Mouse (Mus musculus): Measurements from ENCODE around the gene Slc31a1.
A peak's percentile ranks its signal among the peaks of the same experiment; 100 is the strongest.

Slc31a1 gene

GRCm38 (mm10) chr4:62407730-62408582 is 47.4 kb downstream of the Slc31a1 start:
- peak; percentile 87 for DNase-seq (ENCODE audit: low read depth)

DNA sequence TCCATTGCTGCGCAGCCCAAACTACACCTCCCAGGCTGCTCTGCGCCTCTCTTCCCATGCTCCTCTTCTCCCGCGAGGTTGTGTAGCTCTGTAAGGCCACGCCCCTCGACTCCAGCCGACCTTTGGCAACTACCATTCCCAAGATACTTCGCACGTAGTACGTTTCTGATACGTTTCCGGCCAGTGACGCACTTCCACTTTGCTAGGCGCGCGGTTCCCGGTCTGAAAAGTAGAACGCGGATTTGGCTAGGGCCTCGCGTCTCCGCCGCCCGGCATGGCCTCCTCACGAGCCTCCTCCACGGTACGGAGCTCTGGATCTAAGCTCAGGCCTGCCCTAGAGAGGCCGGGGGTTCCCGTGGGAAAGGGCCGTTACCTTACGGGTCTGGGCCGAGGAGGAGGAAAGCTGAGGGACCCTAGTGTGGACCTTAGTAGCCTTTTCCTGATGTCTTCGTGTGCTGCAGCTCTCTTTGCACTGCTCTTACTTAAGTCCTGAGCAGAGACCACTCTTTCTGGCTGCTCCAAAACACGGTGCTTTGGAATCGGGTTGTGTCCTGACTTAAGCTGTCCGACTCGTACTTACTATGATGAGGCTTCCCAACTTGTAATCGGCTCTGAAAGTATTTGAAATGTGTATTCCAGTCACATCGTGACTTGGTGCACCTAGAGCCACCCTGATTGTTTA is 48.2 kb downstream of the Slc31a1 start, which contains the start of the genes Cdc26 and Prpf4:
Gene Cdc26 (minus strand): TSS at position 42 of the 682 bp plus-strand sequence.
Gene Prpf4 (plus strand): TSS at position 197 of the 682 bp plus-strand sequence.
- peak; percentile 100 for DNase-seq (ENCODE audit: low read depth)

DNA sequence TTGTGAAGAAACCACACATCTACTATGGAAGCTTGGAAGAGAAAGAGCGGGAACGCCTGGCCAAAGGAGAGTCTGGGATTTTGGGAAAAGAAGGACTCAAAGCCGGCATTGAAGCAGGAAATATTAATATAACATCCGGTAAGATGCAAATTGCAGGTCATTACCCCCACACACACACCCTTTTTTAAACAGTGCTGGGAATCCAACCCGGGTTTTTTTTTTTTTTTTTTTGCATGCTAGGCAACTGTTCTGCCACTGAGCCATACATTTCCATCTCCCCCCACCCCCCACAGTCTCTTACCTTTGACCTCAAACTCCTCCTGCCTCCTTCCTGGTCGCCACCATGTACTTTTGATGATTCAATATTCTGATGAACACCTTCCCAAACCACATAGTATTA is 49.1 kb downstream of the Slc31a1 start:
- DNase-seq (ENCODE audit: low read depth): no peak

GRCm38 (mm10) chr4:62410325-62410724 is 49.8 kb downstream of the Slc31a1 start:
- peak; percentile 25 for DNase-seq (ENCODE audit: low read depth)

- no peak for DNase-seq (ENCODE audit: low read depth)
Measured at GRCm38 (mm10) chr4:62411606-62412005, 51.1 kb downstream of the Slc31a1 start.

DNA sequence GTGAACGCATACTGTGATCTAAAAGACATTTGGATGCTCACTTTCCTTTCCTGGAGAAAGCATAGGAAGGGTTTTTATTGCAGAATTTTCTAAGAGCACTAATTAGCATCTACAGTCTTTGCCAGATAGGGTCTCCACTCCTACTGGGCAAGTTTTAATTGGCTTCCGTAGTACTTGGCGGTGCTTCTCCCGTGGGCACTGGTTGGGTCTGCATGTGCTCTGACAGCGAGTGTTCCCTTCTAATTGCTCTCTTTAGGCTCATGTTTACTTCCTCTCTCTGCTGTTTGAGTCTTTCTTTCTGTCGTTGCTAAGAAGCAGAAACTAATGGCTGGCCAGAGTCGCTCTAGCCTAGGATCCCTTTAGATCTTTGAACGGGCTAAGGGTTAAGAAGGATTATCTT is 57.9 kb downstream of the Slc31a1 start:
- DNase-seq (ENCODE audit: low read depth): no peak

DNA sequence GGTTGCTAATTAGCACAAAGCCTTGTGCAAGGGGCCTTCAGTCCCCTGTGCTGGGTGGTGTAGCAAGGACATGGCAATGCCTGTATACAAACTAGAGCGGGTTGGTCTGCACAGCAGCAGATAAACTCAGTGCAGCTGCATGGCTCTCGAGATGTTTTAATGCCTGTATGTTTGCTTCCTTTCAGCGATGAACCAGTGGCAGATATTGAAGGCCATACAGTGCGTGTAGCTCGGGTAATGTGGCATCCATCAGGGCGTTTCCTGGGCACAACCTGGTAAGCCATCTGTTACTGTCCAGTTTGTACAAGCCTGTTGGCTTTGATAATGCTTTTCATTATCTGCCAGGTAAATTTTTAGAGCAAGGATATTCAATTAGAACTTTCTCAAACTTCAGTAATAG is 58.6 kb downstream of the Slc31a1 start:
- no peak for DNase-seq (ENCODE audit: low read depth)

DNA sequence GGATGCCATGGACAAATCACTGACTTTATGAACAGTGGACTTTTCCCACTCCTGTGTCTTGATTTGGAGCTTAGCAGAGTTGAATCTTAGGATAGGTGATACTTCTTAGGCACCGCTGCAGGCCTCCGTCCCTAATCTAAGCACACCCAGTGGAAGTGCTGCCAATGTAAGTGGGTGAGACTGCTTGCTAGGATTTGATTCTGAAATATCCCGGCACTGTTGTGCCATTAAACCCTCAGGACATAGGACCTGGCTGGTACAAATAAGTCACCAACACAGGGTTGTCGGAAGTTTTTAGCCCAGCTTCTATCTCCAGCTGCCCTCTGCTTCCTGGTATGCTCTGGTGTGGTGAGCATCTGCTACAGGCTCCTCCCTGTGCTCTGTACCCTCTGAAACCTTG is 65.4 kb downstream of the Slc31a1 start:
- no peak for DNase-seq (ENCODE audit: low read depth)

DNA sequence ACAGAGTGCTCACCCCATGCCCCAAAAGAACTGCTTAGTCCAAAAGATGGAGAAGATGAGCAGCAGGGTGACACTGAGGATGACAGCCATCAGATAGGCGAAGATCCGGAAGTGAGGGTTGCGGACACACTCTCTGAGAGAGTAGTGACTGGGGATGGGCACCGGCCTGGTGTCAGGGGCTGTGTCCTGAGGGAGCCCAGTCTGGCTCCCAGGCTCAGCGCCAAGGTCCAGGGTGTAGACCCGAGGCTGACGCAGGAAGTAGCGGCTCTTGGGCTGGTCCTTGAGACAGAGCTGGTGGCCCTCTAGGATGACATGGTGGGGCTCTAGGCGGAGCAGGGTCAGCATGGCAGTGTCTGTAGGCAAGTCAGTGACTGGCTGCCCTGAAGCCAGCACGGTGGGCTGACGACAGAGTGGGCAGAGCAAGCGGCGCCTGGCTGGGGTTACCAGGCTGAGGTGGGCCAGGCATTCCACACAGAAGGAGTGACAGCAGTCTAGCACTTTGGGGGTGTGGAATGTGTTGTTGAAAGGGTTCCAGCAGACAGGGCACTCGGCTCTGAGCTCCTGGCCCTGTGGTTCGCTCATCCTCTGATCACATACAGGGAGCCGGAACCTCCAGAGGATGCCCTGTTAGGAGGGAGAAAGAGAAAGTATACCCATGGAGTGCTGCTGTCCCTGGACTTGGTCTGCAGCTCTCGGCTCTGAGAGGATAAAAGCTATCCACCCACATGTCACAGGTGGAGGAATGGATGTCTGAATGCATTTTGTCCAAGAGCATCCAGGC is 67.6 kb downstream of the Slc31a1 start:
- no peak for DNase-seq (ENCODE audit: low read depth)

DNA sequence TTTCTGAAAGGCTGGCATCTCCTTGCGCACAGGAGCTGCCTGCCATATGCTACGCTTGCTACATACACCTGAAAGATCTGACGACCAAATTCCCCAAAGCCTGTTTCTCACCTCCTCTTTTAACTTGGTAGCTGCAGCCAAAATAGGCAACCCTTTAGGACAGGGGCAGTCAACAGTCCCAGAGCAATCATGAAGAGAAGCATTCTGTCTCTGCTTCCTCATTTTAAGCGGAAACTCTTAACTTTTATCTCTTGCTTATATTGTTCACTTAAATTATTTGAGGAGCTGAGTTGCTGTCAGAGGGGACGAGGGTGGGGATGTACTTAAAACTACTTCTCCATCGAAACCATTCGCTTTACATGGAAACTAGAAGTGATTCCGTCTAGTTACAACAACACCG is 69.1 kb downstream of the Slc31a1 start:
- no peak for DNase-seq (ENCODE audit: low read depth)

GRCm38 (mm10) chr4:62430678-62431077 is 70.2 kb downstream of the Slc31a1 start:
- no peak for DNase-seq (ENCODE audit: low read depth)

- DNase-seq (ENCODE audit: low read depth): peak; percentile 54
Measured at GRCm38 (mm10) chr4:62431522-62431921, 71.0 kb downstream of the Slc31a1 start.

- peak; percentile 23 for DNase-seq (ENCODE audit: low read depth)
Measured at GRCm38 (mm10) chr4:62433939-62434870, 73.7 kb downstream of the Slc31a1 start.

- no peak for DNase-seq (ENCODE audit: low read depth)
Measured at GRCm38 (mm10) chr4:62435081-62435480, 74.6 kb downstream of the Slc31a1 start, which contains the start of gene Rnf183. TSS of gene Rnf183 (minus strand) at chr4:62435252.

GRCm38 (mm10) chr4:62437256-62437778 is 76.8 kb downstream of the Slc31a1 start:
- no peak for DNase-seq (ENCODE audit: low read depth)

GRCm38 (mm10) chr4:62437871-62438270 is 77.3 kb downstream of the Slc31a1 start:
- DNase-seq (ENCODE audit: low read depth): no peak

DNA sequence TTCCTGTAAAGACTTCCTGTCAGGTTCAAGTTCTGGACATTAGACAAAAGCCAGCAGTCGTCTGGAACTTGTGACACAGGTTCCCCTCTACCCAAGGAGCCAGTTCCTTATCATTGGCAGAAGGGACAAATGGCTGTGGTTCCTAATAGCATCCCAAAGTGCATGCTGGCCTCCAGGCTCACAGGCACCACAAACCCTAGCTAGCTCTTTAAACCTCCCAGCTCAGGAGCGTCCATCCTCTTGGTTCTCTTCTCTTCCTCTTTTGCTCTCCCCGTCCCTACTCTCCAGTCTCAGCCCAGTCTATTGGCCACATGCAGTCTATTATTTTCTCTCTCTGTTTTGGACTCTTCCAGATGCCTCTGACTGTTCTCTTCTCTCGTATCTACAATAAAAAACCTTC is 79.3 kb downstream of the Slc31a1 start:
- no peak for DNase-seq (ENCODE audit: low read depth)

DNA sequence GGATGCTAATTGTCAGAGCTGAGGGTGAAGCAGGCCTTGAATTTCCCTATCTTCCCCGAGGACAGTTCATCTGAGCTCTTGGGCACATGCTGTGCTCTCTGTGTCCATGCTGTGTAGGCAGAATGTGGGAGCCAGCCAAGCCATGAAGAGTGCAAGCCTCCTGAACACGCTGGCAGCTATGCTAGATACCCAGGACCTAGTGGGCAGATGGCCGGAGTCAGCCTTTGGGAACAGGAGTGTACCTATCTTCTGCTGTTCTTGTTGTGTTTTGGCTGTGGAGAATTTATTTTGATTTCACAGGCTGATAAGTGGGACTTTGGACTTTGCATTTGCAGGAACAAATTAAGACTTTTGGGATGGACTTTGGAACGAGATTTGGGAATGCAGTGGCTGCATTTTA is 80.0 kb downstream of the Slc31a1 start:
- no peak for DNase-seq (ENCODE audit: low read depth)

DNA sequence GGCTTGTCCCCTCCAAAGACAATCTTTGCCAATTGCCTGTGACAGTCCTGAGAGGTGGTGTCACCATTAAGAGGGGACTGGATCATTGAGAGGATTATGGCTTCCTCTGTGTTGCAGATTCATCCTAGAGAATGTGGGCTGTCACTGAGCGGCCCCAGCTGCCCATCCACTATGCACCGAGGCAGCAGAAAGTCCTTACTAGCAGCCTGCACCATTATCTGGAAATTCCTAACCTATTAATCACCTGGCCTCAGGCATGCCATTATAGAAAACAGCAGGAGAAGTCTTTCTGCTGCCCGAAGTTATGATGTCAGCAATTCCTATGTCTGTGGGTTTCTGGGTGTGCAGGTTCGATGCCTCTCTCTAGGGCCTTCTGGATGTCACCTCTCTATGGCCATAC is 80.5 kb downstream of the Slc31a1 start:
- DNase-seq (ENCODE audit: low read depth): peak; percentile 83

All from NIH3T3 (cell line).